Mouse (Mus musculus): ENCODE measurements around the gene Skida1.
"Not testable (repeated sequence)": the region's sequence is repeated elsewhere in the genome, so short reads cannot be mapped to it uniquely, and the experiment has no call there.

Gene Skida1

GRCm38 (mm10) chr2:18048453-18049075 is at the start of gene Skida1:
TSS of gene Skida1 (minus strand) at chr2:18049051.
- DNase-seq (ENCODE audit: low spot score in 2 of 2): no peak

- DNase-seq (ENCODE audit: low spot score in 2 of 2): no peak
Measured at GRCm38 (mm10) chr2:18095804-18096203, 47.0 kb upstream of the Skida1 start.

- DNase-seq (ENCODE audit: low spot score in 2 of 2): no peak
Measured at GRCm38 (mm10) chr2:18094319-18094718, 45.5 kb upstream of the Skida1 start.

GRCm38 (mm10) chr2:18093858-18094257 is 45.0 kb upstream of the Skida1 start:
- no peak for DNase-seq (ENCODE audit: low spot score in 2 of 2)

- DNase-seq (ENCODE audit: low spot score in 2 of 2): not testable (repeated sequence)
Measured at GRCm38 (mm10) chr2:18087695-18088094, 38.8 kb upstream of the Skida1 start.

GRCm38 (mm10) chr2:18080182-18080860 is 31.5 kb upstream of the Skida1 start:
- no peak for DNase-seq (ENCODE audit: low spot score in 2 of 2)

GRCm38 (mm10) chr2:18071947-18072346 is 23.1 kb upstream of the Skida1 start:
- no peak for DNase-seq (ENCODE audit: low spot score in 2 of 2)

- DNase-seq (ENCODE audit: low spot score in 2 of 2): no peak
Measured at GRCm38 (mm10) chr2:18068071-18068796, 19.4 kb upstream of the Skida1 start.

GRCm38 (mm10) chr2:18066436-18066835 is 17.6 kb upstream of the Skida1 start:
- no peak for DNase-seq (ENCODE audit: low spot score in 2 of 2)

- DNase-seq (ENCODE audit: low spot score in 2 of 2): no peak
Measured at GRCm38 (mm10) chr2:18065708-18066030, 16.8 kb upstream of the Skida1 start.

- peak in 1 of 2 experiments; percentile 49 for DNase-seq (ENCODE audit: low spot score in 2 of 2)
Measured at GRCm38 (mm10) chr2:18064941-18065707, 16.3 kb upstream of the Skida1 start.

- DNase-seq (ENCODE audit: low spot score in 2 of 2): peak; percentile 75 to 82
Measured at GRCm38 (mm10) chr2:18064356-18064858, 15.6 kb upstream of the Skida1 start.

- peak; percentile 44 to 56 for DNase-seq (ENCODE audit: low spot score in 2 of 2)
Measured at GRCm38 (mm10) chr2:18063763-18064251, 15.0 kb upstream of the Skida1 start.

- DNase-seq (ENCODE audit: low spot score in 2 of 2): no peak
Measured at GRCm38 (mm10) chr2:18060396-18060795, 11.5 kb upstream of the Skida1 start.

- DNase-seq (ENCODE audit: low spot score in 2 of 2): no peak
Measured at GRCm38 (mm10) chr2:18059891-18060290, 11.0 kb upstream of the Skida1 start.

GRCm38 (mm10) chr2:18059063-18059462 is 10.2 kb upstream of the Skida1 start:
- DNase-seq (ENCODE audit: low spot score in 2 of 2): no peak

- no peak for DNase-seq (ENCODE audit: low spot score in 2 of 2)
Measured at GRCm38 (mm10) chr2:18058146-18058708, 9.4 kb upstream of the Skida1 start.

GRCm38 (mm10) chr2:18057336-18058145 is 8.7 kb upstream of the Skida1 start:
- DNase-seq (ENCODE audit: low spot score in 2 of 2): no peak

- peak; percentile 61 to 70 for DNase-seq (ENCODE audit: low spot score in 2 of 2)
Measured at GRCm38 (mm10) chr2:18056786-18057255, 8.0 kb upstream of the Skida1 start.

Data from frontal cortex, postnatal 25 days (tissue).